ENCODE assay signal across 8 mouse cellular contexts in the genomic region with DNA sequence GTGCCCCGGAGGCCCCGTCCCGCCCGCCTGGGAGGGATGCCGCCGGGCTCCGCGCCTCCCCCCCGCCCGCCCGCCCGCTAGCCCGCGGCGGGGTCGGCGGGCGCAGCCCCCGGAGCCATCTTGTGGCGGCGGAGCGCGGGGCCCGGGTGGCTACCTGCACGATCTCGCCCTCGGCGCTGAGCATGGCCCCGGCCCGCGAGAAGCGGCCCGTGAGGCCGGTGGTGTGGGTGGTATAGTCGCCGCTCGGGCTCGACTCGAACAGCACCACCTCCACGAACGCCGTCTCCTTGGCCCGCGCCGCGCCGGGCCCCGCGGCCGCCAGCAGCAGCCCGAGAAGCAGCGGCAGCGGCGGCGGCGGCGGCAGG. TPM values are rescaled to one million over a fixed set of nuclear protein-coding genes. Genes with fewer than 3 reads are reported as not detected.
DNase-seq lines count a peak whose midpoint lies in the region; ATAC-seq lines count a peak whose summit lies in the region.

No protein-coding gene starts in this region.

- peak overlapping the region; percentile 93 for H3K27ac ChIP-seq in embryonic facial prominence, embryonic 10.5 days (replicated peaks)
- H3K27ac ChIP-seq in heart, embryonic 13.5 days (replicated peaks), result peak overlapping the region; percentile 80

- H3K4me2 ChIP-seq in heart, embryonic 13.5 days, result peak overlapping the region; percentile 97

- H3K9ac ChIP-seq in heart, embryonic 13.5 days, result peak overlapping the region; percentile 89

- H3K36me3 ChIP-seq in embryonic facial prominence, embryonic 10.5 days (replicated peaks), result no peaks in the 10 kb centered on the region
- H3K36me3 ChIP-seq in heart, embryonic 13.5 days, result no peaks in the 10 kb centered on the region

- 2% methylated on average over 57 of the region's 57 CpGs for WGBS in embryonic facial prominence, embryonic 10.5 days
- under 1% methylated on average over 41 of the region's 57 CpGs for WGBS in heart, embryonic 13.5 days

- H3K27me3 ChIP-seq in embryonic facial prominence, embryonic 10.5 days (replicated peaks; ENCODE audit: low read depth, poor library complexity, severe bottlenecking), result peaks cover 21% of the 10 kb centered on the region
- H3K27me3 ChIP-seq in heart, embryonic 13.5 days (replicated peaks), result peaks cover 7% of the 10 kb centered on the region; the same call in 1 of the 2 replicates

- no peaks in the 10 kb centered on the region for H3K9me3 ChIP-seq in embryonic facial prominence, embryonic 10.5 days
- H3K9me3 ChIP-seq in heart, embryonic 13.5 days, result no peaks in the 10 kb centered on the region

- H3K4me3 ChIP-seq in embryonic facial prominence, embryonic 10.5 days, result peak overlapping the region; percentile 89
- H3K4me3 ChIP-seq in heart, embryonic 13.5 days, result peak overlapping the region; percentile 84

- peaks cover 41% of the 10 kb centered on the region for H3K4me1 ChIP-seq in embryonic facial prominence, embryonic 10.5 days
- H3K4me1 ChIP-seq in heart, embryonic 13.5 days, result peaks cover 44% of the 10 kb centered on the region

- peak; percentile 34; the same call in 1 of the 2 replicates for ATAC-seq in heart, embryonic 13.5 days (ENCODE audit: extremely low read depth, insufficient number of reproducible peaks, low FRiP score, low TSS enrichment)

- peak; percentile 40 to 55 for DNase-seq in B cell, adult 2 months
- DNase-seq in NIH3T3 (ENCODE audit: low read depth), result peak; percentile 64
- peak; percentile 65 for DNase-seq in embryonic facial prominence, embryonic 10.5 days (ENCODE audit: low spot score)
- DNase-seq in kidney, postnatal 36 days, result peak; percentile 39 to 61
- peak; percentile 36 for DNase-seq in lung, postnatal 10 days
- peak; percentile 3 to 17 for DNase-seq in right cerebral cortex, postnatal 36 days (ENCODE audit: low spot score in 2 of 2)
- no peak for DNase-seq in c-Kit-positive CD71-positive TER-119-positive erythroid progenitor cells, embryonic 14.5 days (ENCODE audit: low spot score)

RNA-seq across cellular contexts. Expression of a gene that starts 0.4 kb away (rescaled TPM):
- polyA plus RNA-seq in embryonic facial prominence, embryonic 10.5 days (2016; fragmentation: Nextera tagmentation; extraction: Ambion mirVana), result 13.1 and 13.8 TPM in 2 replicates
- 7.6 and 8.6 TPM in 2 replicates for polyA plus RNA-seq in heart, embryonic 13.5 days (2015; fragmentation: Nextera tagmentation; extraction: Ambion mirVana)
